Mouse (Mus musculus) R1 (cell line): ENCODE measurements around the gene Prss58.

Experiments used
- DNase-seq: peaks from one replicate; pipeline ENCODE4 v3.0.0-alpha.2; 2018; ENCODE audit warnings: low read depth, low spot score

The Prss58 gene

DNA sequence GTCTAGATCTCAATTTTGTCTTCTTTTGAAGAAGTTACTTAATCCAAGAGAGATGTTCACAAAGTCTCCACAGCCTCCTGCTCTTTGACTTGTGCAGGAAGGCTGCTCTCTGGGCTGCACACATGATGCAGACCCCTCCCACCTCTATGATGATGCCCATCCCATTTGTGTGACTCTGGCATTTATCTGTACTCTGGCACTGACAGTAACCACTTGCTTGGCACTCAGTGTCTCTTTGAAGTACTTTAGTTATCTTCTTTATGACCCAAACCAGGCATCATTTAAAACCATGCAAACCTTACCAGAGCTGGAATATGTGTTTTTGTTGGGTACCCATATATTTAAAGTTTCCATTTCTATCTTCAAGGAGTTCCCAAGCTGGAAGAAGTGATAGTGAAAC lies at the start of gene Prss58:
Prss58 (minus strand) TSS at position 101 of the 400 bp plus-strand sequence.
- DNase-seq = no peak

DNA sequence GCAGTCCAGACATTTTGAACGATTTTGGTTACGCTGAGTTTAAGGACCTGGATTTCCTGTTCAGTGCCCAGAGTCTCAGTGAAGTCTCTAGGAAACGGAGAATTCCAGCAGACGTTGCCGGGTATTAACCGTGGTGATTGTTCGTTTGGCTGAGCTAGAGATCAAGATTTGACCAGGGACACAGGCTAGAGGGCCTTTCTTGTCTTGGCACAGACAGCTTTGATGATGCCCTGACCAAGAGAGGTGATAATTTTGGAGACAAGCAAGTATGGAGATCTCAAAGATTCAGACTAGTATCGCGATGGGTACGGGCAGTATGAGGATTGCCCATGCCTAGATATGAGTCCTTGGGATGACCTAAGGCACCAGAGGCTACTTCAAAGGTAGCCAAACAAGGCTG lies 40.3 kb upstream of the Prss58 start, which contains the start of gene 1700074P13Rik:
1700074P13Rik (minus strand) TSS at position 101 of the 400 bp plus-strand sequence.
- DNase-seq = no peak

DNA sequence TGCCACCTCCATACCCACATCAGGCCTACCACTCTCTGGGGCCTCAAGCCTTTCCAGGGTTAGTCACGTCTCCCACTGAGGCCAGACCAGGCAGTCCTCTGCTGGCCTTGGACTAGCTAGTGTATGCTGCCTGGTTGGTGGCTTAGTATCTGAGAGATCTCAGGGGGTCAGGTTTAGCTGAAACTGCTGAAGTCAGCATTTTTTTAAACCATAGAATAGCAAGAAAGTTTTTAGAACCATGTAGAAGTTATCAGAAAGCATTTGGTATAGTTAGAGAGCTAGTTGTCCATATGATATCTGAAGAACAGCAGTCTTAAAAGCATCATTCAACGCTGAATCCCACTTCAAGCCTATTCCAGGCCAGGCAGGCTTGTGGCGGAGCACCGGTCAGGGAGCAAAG lies 19.8 kb upstream of the Prss58 start:
- no peak for DNase-seq

DNA sequence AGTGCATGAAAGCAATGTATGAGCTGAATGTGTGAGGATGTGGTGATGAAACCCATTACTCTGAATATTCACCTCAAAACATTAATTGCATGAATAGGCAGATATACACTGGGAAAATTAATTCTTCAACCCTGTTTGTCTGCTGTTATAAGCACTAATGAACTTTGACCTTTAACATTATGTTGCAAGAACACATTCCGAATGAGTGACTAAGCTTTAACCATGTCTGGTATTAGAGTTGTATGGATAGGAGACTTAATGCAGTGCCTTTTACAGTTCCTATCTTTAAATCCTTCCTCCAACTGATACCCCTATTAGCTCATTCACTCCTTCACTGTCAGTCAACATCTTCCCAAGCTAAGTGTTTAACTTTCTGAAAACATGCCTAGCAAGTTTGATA lies 5.5 kb downstream of the Prss58 start:
- DNase-seq = no peak

DNA sequence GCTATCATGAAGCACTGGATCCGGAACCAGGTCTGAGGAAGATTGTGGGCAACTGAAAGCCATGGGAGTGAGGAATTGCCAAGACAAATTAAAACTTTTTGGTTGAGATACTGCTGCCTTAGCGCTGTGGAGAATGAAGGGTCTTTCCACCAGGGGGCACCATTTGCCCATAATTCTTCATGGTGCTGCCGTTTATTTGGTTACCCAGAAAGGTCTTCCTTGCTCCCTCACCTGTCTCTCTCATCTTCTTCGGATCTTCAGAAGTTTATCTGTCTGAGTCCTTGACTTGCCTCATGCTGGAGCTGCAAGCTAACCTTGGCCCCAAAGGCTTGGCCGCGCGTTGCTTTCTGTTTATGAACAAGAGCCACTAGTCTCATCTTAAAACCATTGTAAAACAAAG lies 6.6 kb downstream of the Prss58 start:
- DNase-seq = peak; percentile 43

DNA sequence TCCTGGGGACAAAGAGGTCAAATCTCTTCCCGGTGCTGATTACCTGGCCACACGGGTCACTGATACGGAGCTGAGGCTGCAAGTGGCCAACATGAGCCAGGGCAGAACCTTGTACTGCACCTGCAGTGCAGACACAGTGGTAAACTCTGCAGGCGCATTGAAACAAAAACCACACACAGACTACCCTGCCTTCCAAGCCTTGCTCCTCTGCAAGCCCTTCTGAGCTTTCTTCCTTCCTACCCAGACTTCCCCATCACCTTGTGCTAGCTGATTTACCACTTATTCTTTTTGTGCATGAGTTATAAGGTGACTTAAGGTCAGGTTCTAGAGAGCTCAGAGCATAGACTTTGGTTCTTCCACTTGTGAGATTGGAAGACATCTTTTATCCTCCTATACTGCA lies 8.4 kb downstream of the Prss58 start:
- no peak for DNase-seq

DNA sequence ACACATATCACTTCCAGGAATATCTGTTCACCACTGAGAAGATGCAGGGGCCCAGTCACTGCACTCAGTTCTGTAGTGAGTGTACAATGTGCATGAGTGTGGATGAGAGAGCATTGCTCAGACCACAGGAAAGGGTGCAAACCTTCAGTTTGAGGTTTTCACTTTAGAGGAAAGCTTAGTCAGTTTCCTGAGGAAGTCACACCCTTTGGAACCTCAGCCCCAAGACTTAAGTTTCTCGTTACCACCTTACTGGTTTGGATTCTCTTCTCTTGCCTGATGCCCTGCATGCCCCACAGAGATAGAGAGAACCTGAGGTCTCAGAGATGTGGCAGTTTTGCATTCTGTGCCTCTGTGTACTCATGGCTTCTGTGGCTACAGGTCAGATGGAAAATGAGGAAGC lies 9.2 kb downstream of the Prss58 start:
- no peak for DNase-seq

DNA sequence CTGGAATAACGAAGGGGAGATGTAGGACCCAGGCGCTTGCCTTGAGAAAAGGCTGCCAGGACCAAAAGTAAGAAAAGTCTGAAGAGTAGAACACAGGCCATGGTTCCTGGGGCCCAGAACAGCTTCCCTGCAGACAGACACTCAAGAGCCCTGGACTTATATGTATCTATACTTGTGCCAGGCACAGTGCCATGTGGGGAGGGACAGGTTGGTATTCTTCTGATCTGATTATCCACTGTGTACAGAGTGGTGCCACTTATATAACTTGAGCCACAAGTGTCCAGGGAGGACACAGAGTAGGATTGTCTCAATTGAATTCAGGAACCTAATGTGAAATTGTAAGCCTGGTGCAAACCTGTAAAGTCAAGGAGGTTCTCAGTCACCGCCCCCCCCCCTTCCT lies 12.8 kb downstream of the Prss58 start, which contains the start of gene Moxd2:
Moxd2 (minus strand) TSS at position 101 of the 400 bp plus-strand sequence.
- DNase-seq = no peak

DNA sequence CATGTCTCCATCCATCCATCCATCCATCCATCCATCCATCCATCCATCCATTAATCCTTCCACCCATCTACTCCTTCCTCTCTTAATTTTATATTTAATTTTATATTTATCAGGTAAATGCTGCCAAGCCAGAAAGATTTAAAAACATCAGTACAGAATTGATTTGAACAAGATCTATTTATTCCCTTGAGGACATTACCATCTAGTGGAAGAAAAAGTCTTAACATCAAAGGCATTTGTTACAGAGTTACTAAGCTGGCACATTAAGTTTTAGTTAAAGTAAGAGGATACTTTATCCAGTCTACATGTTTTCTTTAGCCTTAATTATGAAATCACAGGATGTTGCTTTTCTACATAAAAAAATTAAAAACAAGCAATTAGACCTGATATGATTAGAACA lies 54.9 kb downstream of the Prss58 start:
- DNase-seq = no peak
